Mouse (Mus musculus): ENCODE data around the gene G6pc3. TPM values are rescaled to one million over a fixed set of nuclear protein-coding genes. Genes with fewer than 3 reads are reported as not detected.
"Not testable (repeated sequence)": the region's sequence is repeated elsewhere in the genome, so short reads cannot be mapped to it uniquely, and the experiment has no call there.

The G6pc3 gene
- polyA plus RNA-seq, 1 experiment from 2014 or later: 24.6 TPM

- H3K4me3 ChIP-seq (ENCODE audit: low read depth, low read length): peak within 1 kb of the TSS; percentile 72
- WGBS: under 1% methylated on average over 37 of the region's 37 CpGs
Measured at GRCm38 (mm10) chr11:102156039-102156785, 33.2 kb upstream of the G6pc3 start, which contains the start of gene Tmem101. TSS of gene Tmem101 (minus strand) at chr11:102156404.

GRCm38 (mm10) chr11:102156786-102157089, 32.7 kb upstream of the G6pc3 start:
- no peak overlapping the region for H3K9ac ChIP-seq (ENCODE audit: low read length)
- no peak overlapping the region for H3K4me2 ChIP-seq (ENCODE audit: low read length)
- peaks cover 23% of the 10 kb centered on the region for H3K36me3 ChIP-seq (ENCODE audit: control insufficient read depth, insufficient read depth, low read length)
- DNase-seq (ENCODE audit: low spot score): no peak
- peaks cover 6% of the 10 kb centered on the region for H3K4me1 ChIP-seq (ENCODE audit: control insufficient read depth, insufficient read depth, low read length)
- no peak overlapping the region for H3K4me3 ChIP-seq (ENCODE audit: low read depth, low read length)
- peak; percentile 47 for ATAC-seq
- H3K27ac ChIP-seq (ENCODE audit: low read depth, low read length): no peak overlapping the region
- 12% methylated on average over 1 of the region's 1 CpGs for WGBS
- no peaks in the 10 kb centered on the region for H3K9me3 ChIP-seq (replicated peaks; ENCODE audit: control insufficient read depth, low read length)
- no peaks in the 10 kb centered on the region for H3K27me3 ChIP-seq (replicated peaks; ENCODE audit: control insufficient read depth, insufficient read depth, low read length)

More at GRCm38 (mm10) chr11:102156039-102156785, 33.2 kb upstream of the G6pc3 start, which contains the start of gene Tmem101:
- peak; percentile 96 for DNase-seq (ENCODE audit: low spot score)
- Histone ChIP-seq H3K27ac (ENCODE audit: low read depth, low read length) (peak within 1 kb of the TSS; percentile 62), H3K27me3 (replicated peaks; ENCODE audit: control insufficient read depth, insufficient read depth, low read length) (no peaks in the 10 kb centered on the region), H3K9me3 (replicated peaks; ENCODE audit: control insufficient read depth, low read length) (no peaks in the 10 kb centered on the region), H3K4me1 (ENCODE audit: control insufficient read depth, insufficient read depth, low read length) (peaks cover 6% of the 10 kb centered on the region), H3K36me3 (ENCODE audit: control insufficient read depth, insufficient read depth, low read length) (peaks cover 23% of the 10 kb centered on the region), H3K9ac (ENCODE audit: low read length) (peak within 1 kb of the TSS; percentile 78), H3K4me2 (ENCODE audit: low read length) (peak within 1 kb of the TSS; percentile 89)
- ATAC-seq: peak; percentile 93

- H3K36me3 ChIP-seq (ENCODE audit: control insufficient read depth, insufficient read depth, low read length): peaks cover 26% of the 10 kb centered on the region
- 86% methylated on average over 2 of the region's 2 CpGs for WGBS
- not testable (repeated sequence) for H3K27me3 ChIP-seq (replicated peaks; ENCODE audit: control insufficient read depth, insufficient read depth, low read length); ATAC-seq; H3K4me1 ChIP-seq (ENCODE audit: control insufficient read depth, insufficient read depth, low read length); H3K27ac ChIP-seq (ENCODE audit: low read depth, low read length); H3K9ac ChIP-seq (ENCODE audit: low read length); H3K4me3 ChIP-seq (ENCODE audit: low read depth, low read length); DNase-seq (ENCODE audit: low spot score); H3K4me2 ChIP-seq (ENCODE audit: low read length); H3K9me3 ChIP-seq (replicated peaks; ENCODE audit: control insufficient read depth, low read length)
Measured at GRCm38 (mm10) chr11:102158024-102158423, 31.4 kb upstream of the G6pc3 start.

GRCm38 (mm10) chr11:102159781-102160180, 29.6 kb upstream of the G6pc3 start:
- WGBS: 78% methylated on average over 5 of the region's 5 CpGs
- Histone ChIP-seq H3K4me1 (ENCODE audit: control insufficient read depth, insufficient read depth, low read length) (peaks cover 6% of the 10 kb centered on the region), H3K9ac (ENCODE audit: low read length) (no peak overlapping the region), H3K27ac (ENCODE audit: low read depth, low read length) (no peak overlapping the region), H3K36me3 (ENCODE audit: control insufficient read depth, insufficient read depth, low read length) (peaks cover 33% of the 10 kb centered on the region), H3K4me3 (ENCODE audit: low read depth, low read length) (no peak overlapping the region), H3K4me2 (ENCODE audit: low read length) (no peak overlapping the region), H3K27me3 (replicated peaks; ENCODE audit: control insufficient read depth, insufficient read depth, low read length) (no peaks in the 10 kb centered on the region), H3K9me3 (replicated peaks; ENCODE audit: control insufficient read depth, low read length) (no peaks in the 10 kb centered on the region)
- ATAC-seq (no peak), DNase-seq (ENCODE audit: low spot score) (no peak)

- 69% methylated on average over 6 of the region's 6 CpGs for WGBS
- Histone ChIP-seq H3K9me3 (replicated peaks; ENCODE audit: control insufficient read depth, low read length) (no peaks in the 10 kb centered on the region), H3K36me3 (ENCODE audit: control insufficient read depth, insufficient read depth, low read length) (peaks cover 72% of the 10 kb centered on the region), H3K4me3 (ENCODE audit: low read depth, low read length) (no peak overlapping the region), H3K4me1 (ENCODE audit: control insufficient read depth, insufficient read depth, low read length) (no peaks in the 10 kb centered on the region), H3K4me2 (ENCODE audit: low read length) (no peak overlapping the region), H3K9ac (ENCODE audit: low read length) (no peak overlapping the region), H3K27ac (ENCODE audit: low read depth, low read length) (no peak overlapping the region), H3K27me3 (replicated peaks; ENCODE audit: control insufficient read depth, insufficient read depth, low read length) (no peaks in the 10 kb centered on the region)
- ATAC-seq (no peak; the same call in 1 of the 2 replicates), DNase-seq (ENCODE audit: low spot score) (peak; percentile 52)
Measured at GRCm38 (mm10) chr11:102165971-102166722, 23.3 kb upstream of the G6pc3 start.

- H3K36me3 ChIP-seq (ENCODE audit: control insufficient read depth, insufficient read depth, low read length): peaks cover 67% of the 10 kb centered on the region
Measured at GRCm38 (mm10) chr11:102167539-102167938, 21.9 kb upstream of the G6pc3 start.

GRCm38 (mm10) chr11:102168689-102169088, 20.7 kb upstream of the G6pc3 start:
- Histone ChIP-seq H3K9me3 (replicated peaks; ENCODE audit: control insufficient read depth, low read length) (no peaks in the 10 kb centered on the region), H3K9ac (ENCODE audit: low read length) (no peak overlapping the region), H3K36me3 (ENCODE audit: control insufficient read depth, insufficient read depth, low read length) (peaks cover 59% of the 10 kb centered on the region), H3K4me1 (ENCODE audit: control insufficient read depth, insufficient read depth, low read length) (no peaks in the 10 kb centered on the region), H3K27ac (ENCODE audit: low read depth, low read length) (no peak overlapping the region), H3K4me3 (ENCODE audit: low read depth, low read length) (no peak overlapping the region), H3K4me2 (ENCODE audit: low read length) (no peak overlapping the region), H3K27me3 (replicated peaks; ENCODE audit: control insufficient read depth, insufficient read depth, low read length) (no peaks in the 10 kb centered on the region)
- 89% methylated on average over 5 of the region's 5 CpGs for WGBS
- DNase-seq (ENCODE audit: low spot score): no peak
- no peak for ATAC-seq

More at GRCm38 (mm10) chr11:102167539-102167938, 21.9 kb upstream of the G6pc3 start:
- H3K4me1 ChIP-seq (ENCODE audit: control insufficient read depth, insufficient read depth, low read length): no peaks in the 10 kb centered on the region
- no peak overlapping the region for H3K27ac ChIP-seq (ENCODE audit: low read depth, low read length)
- 88% methylated on average over 5 of the region's 5 CpGs for WGBS
- H3K4me2 ChIP-seq (ENCODE audit: low read length): no peak overlapping the region
- H3K9ac ChIP-seq (ENCODE audit: low read length): no peak overlapping the region
- DNase-seq (ENCODE audit: low spot score) (no peak), ATAC-seq (no peak)
- no peaks in the 10 kb centered on the region for H3K27me3 ChIP-seq (replicated peaks; ENCODE audit: control insufficient read depth, insufficient read depth, low read length)
- no peak overlapping the region for H3K4me3 ChIP-seq (ENCODE audit: low read depth, low read length)
- H3K9me3 ChIP-seq (replicated peaks; ENCODE audit: control insufficient read depth, low read length): no peaks in the 10 kb centered on the region

- H3K27me3 ChIP-seq (replicated peaks; ENCODE audit: control insufficient read depth, insufficient read depth, low read length): no peaks in the 10 kb centered on the region
- H3K9me3 ChIP-seq (replicated peaks; ENCODE audit: control insufficient read depth, low read length): no peaks in the 10 kb centered on the region
- no peak overlapping the region for H3K27ac ChIP-seq (ENCODE audit: low read depth, low read length)
- no peak overlapping the region for H3K4me2 ChIP-seq (ENCODE audit: low read length)
- peaks cover 63% of the 10 kb centered on the region for H3K36me3 ChIP-seq (ENCODE audit: control insufficient read depth, insufficient read depth, low read length)
- ATAC-seq (no peak), DNase-seq (ENCODE audit: low spot score) (no peak)
- H3K9ac ChIP-seq (ENCODE audit: low read length): no peak overlapping the region
- H3K4me1 ChIP-seq (ENCODE audit: control insufficient read depth, insufficient read depth, low read length): peaks cover 8% of the 10 kb centered on the region
- H3K4me3 ChIP-seq (ENCODE audit: low read depth, low read length): no peak overlapping the region
Measured at GRCm38 (mm10) chr11:102179836-102180235, 9.6 kb upstream of the G6pc3 start.

- Histone ChIP-seq H3K9me3 (replicated peaks; ENCODE audit: control insufficient read depth, low read length) (no peaks in the 10 kb centered on the region), H3K4me3 (ENCODE audit: low read depth, low read length) (peak overlapping the region; percentile 89), H3K27me3 (replicated peaks; ENCODE audit: control insufficient read depth, insufficient read depth, low read length) (no peaks in the 10 kb centered on the region), H3K9ac (ENCODE audit: low read length) (peak overlapping the region; percentile 94), H3K27ac (ENCODE audit: low read depth, low read length) (peak overlapping the region; percentile 96; the same call in 1 of the 2 replicates), H3K4me1 (ENCODE audit: control insufficient read depth, insufficient read depth, low read length) (peaks cover 8% of the 10 kb centered on the region), H3K36me3 (ENCODE audit: control insufficient read depth, insufficient read depth, low read length) (peaks cover 29% of the 10 kb centered on the region), H3K4me2 (ENCODE audit: low read length) (peak overlapping the region; percentile 81)
- WGBS: 4% methylated on average over 7 of the region's 7 CpGs
- ATAC-seq (no peak; the same call in 1 of the 2 replicates), DNase-seq (ENCODE audit: low spot score) (no peak)
Measured at GRCm38 (mm10) chr11:102184253-102184645, 5.2 kb upstream of the G6pc3 start.

All from forebrain, embryonic 14.5 days (tissue).